Mouse (Mus musculus) liver, embryonic 14.5 days (tissue): Measurements from ENCODE around the gene Golga4. TPM values are rescaled to one million over a fixed set of nuclear protein-coding genes. Genes with fewer than 3 reads are reported as not detected.

Experiments used
- ATAC-seq: fragments of 200-750 bp; cut with Nextera tagmentation; 2 replicates; pipeline ENCODE4 v1.8.0; 2017; ENCODE audit warnings: moderate number of reproducible peaks, mild to moderate bottlenecking, moderate library complexity; ENCODE audit not compliant: insufficient read depth
- DNase-seq, 3 experiments: peaks; one replicate each; pipeline ENCODE4 v3.0.0-alpha.2; 2012 to 2013; ENCODE audit warnings: low read depth in 3 of 3, low spot score in 3 of 3
- H3K27ac ChIP-seq: fragments of 300-500 bp; sonication (generic); 2 replicates; pipeline ENCODE4 v1.5.1; 2014; ENCODE audit warnings: moderate library complexity, mild to moderate bottlenecking, control low read depth, inconsistent platforms
- H3K27me3 ChIP-seq: fragments of 300-500 bp; sonication (generic); 2 replicates; pipeline ENCODE4 v1.6.1; 2014; ENCODE audit warnings: mild to moderate bottlenecking, low read length, moderate library complexity; ENCODE audit not compliant: control insufficient read depth, insufficient read depth
- H3K36me3 ChIP-seq: fragments of 300-500 bp; sonication (generic); replicated peaks from 2 replicates; pipeline ENCODE4 v1.6.1; 2014; ENCODE audit warnings: low read depth; ENCODE audit not compliant: control insufficient read depth, insufficient read depth
- H3K4me1 ChIP-seq, 2 experiments: fragments of 200-500 bp in 1 of 2; fragments of 300-500 bp in 1 of 2; sonication (generic) in 1 of 2; replicated peaks; 2 replicates each; pipeline ENCODE4 v1.6.1; 2012 to 2014; ENCODE audit warnings: antibody characterized with exemption in 1 of 2, inconsistent platforms in 1 of 2, low read length in 1 of 2; ENCODE audit not compliant: control insufficient read depth in 2 of 2, insufficient read depth in 2 of 2
- H3K4me2 ChIP-seq: fragments of 300-500 bp; sonication (generic); 2 replicates; pipeline ENCODE4 v1.6.1; 2014; ENCODE audit warnings: low read depth, mild to moderate bottlenecking, control low read depth, moderate library complexity
- H3K4me3 ChIP-seq, 2 experiments: fragments of 200-500 bp in 1 of 2; fragments of 300-500 bp in 1 of 2; sonication (generic) in 1 of 2; 2 replicates each; pipeline ENCODE4 v1.5.1; 2012 to 2014; ENCODE audit warnings: low read depth in 2 of 2, low read length in 2 of 2, mild to moderate bottlenecking in 2 of 2, control low read depth in 1 of 2, inconsistent platforms in 1 of 2, moderate library complexity in 1 of 2; ENCODE audit not compliant: insufficient read depth in 1 of 2
- H3K9ac ChIP-seq: fragments of 300-500 bp; sonication (generic); replicated peaks from 2 replicates; pipeline ENCODE4 v1.6.1; 2014; ENCODE audit warnings: mild to moderate bottlenecking, control low read depth, moderate library complexity
- H3K9me3 ChIP-seq: fragments of 300-500 bp; sonication (generic); 2 replicates; pipeline ENCODE4 v1.6.1; 2016; ENCODE audit warnings: low read length, mixed read lengths; ENCODE audit not compliant: control insufficient read depth
- CTCF ChIP-seq: IDR thresholded peaks from 2 replicates; pipeline ENCODE4 v1.5.1; 2016; ENCODE audit warnings: antibody characterized with exemption, low read depth, control low read depth
- EP300 ChIP-seq: IDR thresholded peaks from 2 replicates; pipeline ENCODE4 v1.6.1; 2016; ENCODE audit warnings: antibody characterized with exemption, low read depth
- WGBS: fragments of 180-500 bp; shearing (Covaris S2); extraction: QIAGEN DNeasy Blood & Tissue Kit; methylation state at CpG from one replicate; pipeline ENCODE4 v1.1.7; 2014; ENCODE audit not compliant: insufficient replicate concordance; 5-methylcytosine and 5-hydroxymethylcytosine counted together
- polyA plus RNA-seq, 2 experiments: library from polyadenylated mRNA; depleted of rRNA in 1 of 2; stranded (reverse) in 1 of 2; unstranded in 1 of 2; fragments of >200 nt; fragmentation: Nextera tagmentation in 1 of 2; extraction: Ambion mirVana in 1 of 2; gene quantifications; 2 replicates each; pipeline versions ENCODE4 v1.2.1 to v1.2.3; 2012 to 2014

The Golga4 gene
- polyA plus RNA-seq (2012; rRNA removed) (6.9 and 13.2 TPM in 2 replicates), polyA plus RNA-seq (2014; fragmentation: Nextera tagmentation; extraction: Ambion mirVana) (10.6 and 11.6 TPM in 2 replicates)

GRCm38 (mm10) chr9:118506020-118506403 lies at the start of gene Golga4:
Golga4 (plus strand) TSS chr9:118506267.
- Histone ChIP-seq H3K4me3 (peak within 1 kb of the TSS; percentile 78 to 80), H3K27me3 (no peaks in the 10 kb centered on the region), H3K9me3 (no peaks in the 10 kb centered on the region), H3K4me2 (peak within 1 kb of the TSS; percentile 95), H3K4me1 (peaks cover 2 to 15% of the 10 kb centered on the region in 2 experiments), H3K9ac (peak within 1 kb of the TSS; percentile 87), H3K36me3 (no peaks in the 10 kb centered on the region), H3K27ac (no peak within 1 kb of the TSS)
- ATAC-seq (peak; percentile 84), DNase-seq (peak; percentile 64 to 69 (median 64))
- no peak for TF ChIP-seq CTCF
- WGBS = under 1% methylated on average over 31 of the region's 43 CpGs

- ATAC-seq (no peak), DNase-seq (no peak)
- Histone ChIP-seq H3K27ac (no peak overlapping the region), H3K36me3 (no peaks in the 10 kb centered on the region), H3K9me3 (no peaks in the 10 kb centered on the region), H3K4me3 (no peak overlapping the region), H3K4me1 (no peaks in the 10 kb centered on the region), H3K4me2 (no peak overlapping the region), H3K27me3 (no peaks in the 10 kb centered on the region), H3K9ac (no peak overlapping the region)
- no peak for TF ChIP-seq CTCF
- TF ChIP-seq EP300 = no peak
- WGBS = 20% methylated on average over 5 of the region's 6 CpGs
Observed at GRCm38 (mm10) chr9:118456405-118456804, 49.7 kb upstream of the Golga4 start.

GRCm38 (mm10) chr9:118458039-118458438 lies 48.0 kb upstream of the Golga4 start:
- H3K4me1 ChIP-seq = no peaks in the 10 kb centered on the region
- WGBS = 19% methylated on average over 5 of the region's 5 CpGs
- no peak for DNase-seq
- H3K27ac ChIP-seq = no peak overlapping the region
- no peaks in the 10 kb centered on the region for H3K27me3 ChIP-seq
- H3K4me2 ChIP-seq = no peak overlapping the region
- no peak overlapping the region for H3K4me3 ChIP-seq
- no peak overlapping the region for H3K9ac ChIP-seq
- H3K9me3 ChIP-seq = no peaks in the 10 kb centered on the region
- no peak for ATAC-seq
- no peaks in the 10 kb centered on the region for H3K36me3 ChIP-seq
- TF ChIP-seq CTCF = no peak
- TF ChIP-seq EP300 = no peak

GRCm38 (mm10) chr9:118464031-118464430 lies 42.0 kb upstream of the Golga4 start:
- 54% methylated on average over 1 of the region's 1 CpGs for WGBS

GRCm38 (mm10) chr9:118468301-118468700 lies 37.8 kb upstream of the Golga4 start:
- ATAC-seq = no peak
- no peak overlapping the region for H3K4me3 ChIP-seq

More at GRCm38 (mm10) chr9:118464031-118464430, 42.0 kb upstream of the Golga4 start:
- Histone ChIP-seq H3K27me3 (peaks cover 12% of the 10 kb centered on the region), H3K4me2 (no peak overlapping the region), H3K9me3 (no peaks in the 10 kb centered on the region), H3K4me1 (no peaks in the 10 kb centered on the region), H3K4me3 (no peak overlapping the region), H3K27ac (no peak overlapping the region), H3K36me3 (no peaks in the 10 kb centered on the region), H3K9ac (no peak overlapping the region)
- TF ChIP-seq EP300 (no peak), CTCF (no peak)
- DNase-seq (no peak), ATAC-seq (no peak)

More at GRCm38 (mm10) chr9:118468301-118468700, 37.8 kb upstream of the Golga4 start:
- Histone ChIP-seq H3K9me3 (no peaks in the 10 kb centered on the region), H3K27ac (no peak overlapping the region), H3K9ac (no peak overlapping the region), H3K4me2 (no peak overlapping the region), H3K27me3 (peaks cover 16% of the 10 kb centered on the region), H3K36me3 (no peaks in the 10 kb centered on the region), H3K4me1 (no peaks in the 10 kb centered on the region)
- DNase-seq = no peak
- TF ChIP-seq CTCF (no peak), EP300 (no peak)
- WGBS = 9% methylated on average over 14 of the region's 14 CpGs
